Mouse (Mus musculus): ENCODE measurements around the gene Gm20721.

GRCm38 (mm10) chr2:174340229-174340892, 6.2 kb downstream of the Gm20721 start:
- no peak for TF ChIP-seq CTCF (IDR thresholded peaks at IDR 0.05; ENCODE audit: low read depth, low read length)
- TF ChIP-seq EP300 (IDR thresholded peaks at IDR 0.05; ENCODE audit: insufficient read depth, low read depth, low read length): no peak
- TF ChIP-seq POLR2A (IDR thresholded peaks at IDR 0.05; ENCODE audit: insufficient read depth, low read length): no peak

All from ES-Bruce4 (cell line).